Mouse (Mus musculus): Measurements from ENCODE around the gene Slc2a1. TPM values are rescaled to one million over a fixed set of nuclear protein-coding genes. Genes with fewer than 3 reads are reported as not detected.

Gene Slc2a1
- total RNA-seq (2021) = 10 to 100 TPM; 12.2 to 13.5 TPM
- long read RNA-seq, experiment 1, transcript Slc2a1-201 (10 exons, 3,260 nt) = major isoform, 5 of 6 reads
- long read RNA-seq, experiment 1, partial matches to known transcripts = 1 of 6 reads
- long read RNA-seq, experiment 1, other reads (novel, unspliced or antisense) = 0 of 6 reads
- long read RNA-seq, experiment 2, partial matches to known transcripts = 1 of 7 reads
- long read RNA-seq, experiment 2, other reads (novel, unspliced or antisense) = 2 of 7 reads

GRCm38 (mm10) chr4:119108495-119109408, at the start of gene Slc2a1:
Slc2a1 (plus strand) TSS chr4:119108711.
- DNase-seq = peak; percentile 90 to 91

- no peak for DNase-seq
These were observed 41.7 kb upstream of the Slc2a1 start for GRCm38 (mm10) chr4:119066791-119067190.

- DNase-seq = no peak
These were observed 41.3 kb upstream of the Slc2a1 start for GRCm38 (mm10) chr4:119067204-119067603.

GRCm38 (mm10) chr4:119068918-119069317, 39.6 kb upstream of the Slc2a1 start:
- no peak for DNase-seq

GRCm38 (mm10) chr4:119070181-119070580, 38.3 kb upstream of the Slc2a1 start:
- no peak for DNase-seq

- no peak for DNase-seq
These were observed 37.4 kb upstream of the Slc2a1 start for GRCm38 (mm10) chr4:119070959-119071647.

GRCm38 (mm10) chr4:119071648-119072362, 36.7 kb upstream of the Slc2a1 start:
- DNase-seq = no peak

GRCm38 (mm10) chr4:119072363-119072940, 36.1 kb upstream of the Slc2a1 start:
- no peak for DNase-seq

GRCm38 (mm10) chr4:119072941-119073451, 35.5 kb upstream of the Slc2a1 start:
- DNase-seq = no peak

- no peak for DNase-seq
These were observed 34.9 kb upstream of the Slc2a1 start for GRCm38 (mm10) chr4:119073626-119074025.

GRCm38 (mm10) chr4:119074596-119074995, 33.9 kb upstream of the Slc2a1 start:
- DNase-seq = no peak

GRCm38 (mm10) chr4:119075273-119075672, 33.2 kb upstream of the Slc2a1 start:
- no peak for DNase-seq

GRCm38 (mm10) chr4:119076336-119076735, 32.2 kb upstream of the Slc2a1 start:
- no peak for DNase-seq

GRCm38 (mm10) chr4:119077084-119077682, 31.3 kb upstream of the Slc2a1 start:
- peak; percentile 53 to 63 for DNase-seq

GRCm38 (mm10) chr4:119079928-119080327, 28.6 kb upstream of the Slc2a1 start:
- no peak for DNase-seq

GRCm38 (mm10) chr4:119082740-119083231, 25.7 kb upstream of the Slc2a1 start:
- no peak for DNase-seq

GRCm38 (mm10) chr4:119088424-119088823, 20.1 kb upstream of the Slc2a1 start:
- DNase-seq = no peak

- no peak for DNase-seq
These were observed 14.6 kb upstream of the Slc2a1 start for GRCm38 (mm10) chr4:119093890-119094289.

- DNase-seq = no peak
These were observed 13.5 kb upstream of the Slc2a1 start for GRCm38 (mm10) chr4:119094987-119095386.

- peak; percentile 47 to 69 for DNase-seq
These were observed 12.1 kb upstream of the Slc2a1 start for GRCm38 (mm10) chr4:119096401-119096800.

GRCm38 (mm10) chr4:119097421-119097820, 11.1 kb upstream of the Slc2a1 start:
- no peak for DNase-seq

Measured in heart, adult 18-20 months (tissue).